Comparison of ENCODE assay signal across 8 mouse cellular contexts in the genomic region with DNA sequence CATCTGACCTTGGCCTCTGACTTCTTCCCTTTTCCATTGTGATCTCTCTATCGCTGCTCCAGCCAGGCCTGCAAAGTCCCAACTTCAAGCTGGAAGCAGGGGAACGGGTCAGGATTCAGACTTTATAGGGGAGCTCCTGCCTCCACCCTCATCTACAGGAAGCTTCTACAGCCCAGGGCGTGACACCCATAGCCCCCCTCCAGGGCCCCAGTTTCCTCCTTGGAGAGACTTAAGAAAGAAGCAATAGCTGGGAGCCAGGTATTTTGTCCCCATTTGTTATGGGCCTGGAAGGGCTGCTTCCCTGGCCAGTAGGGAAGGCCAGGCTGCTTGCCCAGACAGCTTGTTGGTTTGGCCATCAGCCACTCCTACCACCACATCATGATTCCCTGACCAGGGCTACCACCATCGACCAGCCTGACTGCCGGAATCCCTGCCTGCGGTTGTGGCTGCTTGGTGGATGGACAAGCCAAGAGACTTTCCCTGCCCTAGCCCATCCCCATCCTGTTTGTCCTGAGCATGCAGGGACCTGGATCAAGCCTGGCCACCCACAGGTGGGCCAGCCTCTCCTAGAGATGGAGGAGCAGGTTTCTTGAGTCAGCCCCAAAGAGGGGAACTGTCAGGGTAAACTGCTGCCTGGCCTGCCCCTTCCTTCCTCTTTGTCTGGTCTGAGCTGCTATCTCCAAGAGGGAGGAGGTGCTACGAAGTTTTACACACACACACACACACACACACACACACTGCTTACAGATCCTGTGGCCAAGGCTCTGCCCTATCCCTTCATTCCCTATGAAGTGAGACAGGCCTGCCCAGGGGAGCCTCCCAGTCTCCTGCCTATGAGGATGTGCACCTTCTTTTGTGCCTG. TPM values are rescaled to one million over a fixed set of nuclear protein-coding genes. Genes with fewer than 3 reads are reported as not detected.
DNase-seq lines count a peak whose midpoint lies in the region; ATAC-seq and TF ChIP-seq lines count a peak whose summit lies in the region.

No protein-coding gene starts in this region.

- no peak for TF ChIP-seq CTCF in spleen, adult 2 months (IDR thresholded peaks at IDR 0.05; ENCODE audit: extremely low read depth, insufficient read depth, insufficient read length, insufficient replicate concordance)
- TF ChIP-seq CTCF in cerebellum, adult 2 months (IDR thresholded peaks at IDR 0.05; ENCODE audit: borderline replicate concordance, insufficient read depth, low read depth, low read length): no peak
- TF ChIP-seq CTCF in liver, embryonic 14.5 days (IDR thresholded peaks at IDR 0.05; ENCODE audit: low read depth): no peak

- peak overlapping the region; percentile 12 for H3K27ac ChIP-seq in spleen, adult 2 months (ENCODE audit: insufficient read depth, low read length)
- peak overlapping the region; percentile 79 for H3K27ac ChIP-seq in cerebellum, adult 2 months (ENCODE audit: insufficient read depth, low read length)
- no peak overlapping the region for H3K27ac ChIP-seq in liver, embryonic 14.5 days

- H3K9me3 ChIP-seq in liver, embryonic 14.5 days (ENCODE audit: control insufficient read depth, low read length): no peaks in the 10 kb centered on the region

- H3K4me2 ChIP-seq in liver, embryonic 14.5 days (ENCODE audit: low read depth): peak overlapping the region; percentile 81

- H3K27me3 ChIP-seq in spleen, adult 2 months (ENCODE audit: control insufficient read depth, insufficient read depth, low read length): no peaks in the 10 kb centered on the region
- H3K27me3 ChIP-seq in cerebellum, adult 2 months (ENCODE audit: control insufficient read depth, insufficient read depth, low read length): no peaks in the 10 kb centered on the region
- no peaks in the 10 kb centered on the region for H3K27me3 ChIP-seq in liver, embryonic 14.5 days (ENCODE audit: control insufficient read depth, insufficient read depth, low read length)

- no peak overlapping the region for H3K9ac ChIP-seq in liver, embryonic 14.5 days (replicated peaks)

- TF ChIP-seq EP300 in liver, embryonic 14.5 days (IDR thresholded peaks at IDR 0.05; ENCODE audit: low read depth): no peak

- DNase-seq in spleen, adult 2 months (ENCODE audit: low read depth in 1 of 2, low spot score in 2 of 2): no peak
- DNase-seq in spleen, adult 12 weeks (ENCODE audit: low spot score): no peak
- DNase-seq in cerebellum, adult 2 months: peak; percentile 79 to 85
- DNase-seq in liver, embryonic 14.5 days (ENCODE audit: low read depth in 3 of 3, low spot score in 3 of 3): no peak
- DNase-seq in adipocyte (ENCODE audit: low spot score): no peak
- no peak for DNase-seq in spleen, postnatal 14 days (ENCODE audit: low spot score in 2 of 2)

- no peak for TF ChIP-seq POLR2A in spleen, adult 2 months (IDR thresholded peaks at IDR 0.05; ENCODE audit: low read depth, low read length)
- TF ChIP-seq POLR2A in cerebellum, adult 2 months (IDR thresholded peaks at IDR 0.05; ENCODE audit: borderline replicate concordance, insufficient read depth, low read length): no peak

- peak; percentile 39 for ATAC-seq in granulocyte monocyte progenitor cell, adult 5-6 weeks (replicated peaks; ENCODE audit: poor library complexity, severe bottlenecking)
- ATAC-seq in liver, embryonic 14.5 days (ENCODE audit: insufficient read depth): no peak
- ATAC-seq in neutrophil, adult 5-6 weeks (ENCODE audit: extremely low read depth, insufficient number of reproducible peaks, low FRiP score, poor library complexity, severe bottlenecking): peak; percentile 42

- peaks cover 9% of the 10 kb centered on the region for H3K36me3 ChIP-seq in spleen, adult 2 months (ENCODE audit: control insufficient read depth, insufficient read depth, low read length)
- H3K36me3 ChIP-seq in liver, embryonic 14.5 days (replicated peaks; ENCODE audit: control insufficient read depth, insufficient read depth, low read depth): no peaks in the 10 kb centered on the region

- WGBS in spleen, adult 2 months: 24% methylated on average over 7 of the region's 7 CpGs
- 12% methylated on average over 7 of the region's 7 CpGs for WGBS in cerebellum, adult 2 months
- 26% methylated on average over 7 of the region's 7 CpGs for WGBS in liver, embryonic 14.5 days (ENCODE audit: insufficient replicate concordance)

- H3K4me1 ChIP-seq in spleen, adult 2 months (ENCODE audit: control insufficient read depth, insufficient read depth, insufficient read length): peaks cover 32% of the 10 kb centered on the region; the same call in 1 of the 2 replicates
- H3K4me1 ChIP-seq in cerebellum, adult 2 months (ENCODE audit: control insufficient read depth, insufficient read depth, low read length): peaks cover 37% of the 10 kb centered on the region
- peaks cover 0 to 22% of the 10 kb centered on the region in 2 experiments; a peak in 3 of 4 replicates for H3K4me1 ChIP-seq in liver, embryonic 14.5 days (replicated peaks; ENCODE audit: control insufficient read depth in 2 of 2, insufficient read depth in 2 of 2, low read length in 1 of 2)

- H3K4me3 ChIP-seq in spleen, adult 2 months (ENCODE audit: extremely low read depth, insufficient read depth, insufficient read length): peak overlapping the region; percentile 79
- peak overlapping the region; percentile 71 for H3K4me3 ChIP-seq in cerebellum, adult 2 months (replicated peaks; ENCODE audit: insufficient read depth, low read depth, low read length)
- peak overlapping the region; percentile 26 to 50; a peak in 3 of 4 replicates for H3K4me3 ChIP-seq in liver, embryonic 14.5 days (ENCODE audit: insufficient read depth in 1 of 2, low read depth in 2 of 2, low read length in 2 of 2)

RNA-seq across cellular contexts. Expression of gene Twf2, which starts 1.3 kb away (rescaled TPM):
- polyA plus RNA-seq in spleen, adult 2 months (2012; rRNA removed): 90.9 and 93.3 TPM in 2 replicates
- 54.7 and 59.1 TPM in 2 replicates for polyA plus RNA-seq in cerebellum, adult 2 months (2012; rRNA removed)
- 79.7 and 84.8 TPM in 2 replicates for total RNA-seq in granulocyte monocyte progenitor cell, adult 5-6 weeks (2014; fragmentation: Nextera tagmentation)
- total RNA-seq in granulocyte monocyte progenitor cell, adult 5-6 weeks (2017): 81.4 and 87.5 TPM in 2 replicates
- 14.3 and 14.9 TPM in 2 replicates for polyA plus RNA-seq in liver, embryonic 14.5 days (2012; rRNA removed)
- 18.7 and 19.7 TPM in 2 replicates for polyA plus RNA-seq in liver, embryonic 14.5 days (2014; fragmentation: Nextera tagmentation; extraction: Ambion mirVana)
- total RNA-seq in neutrophil, adult 5-6 weeks (2017): 102 and 111 TPM in 2 replicates

RNA-seq across cellular contexts. Expression of gene Ppm1m, which starts 4.7 kb away (rescaled TPM):
- polyA plus RNA-seq in spleen, adult 2 months (2012; rRNA removed): 87.4 and 95.8 TPM in 2 replicates
- polyA plus RNA-seq in cerebellum, adult 2 months (2012; rRNA removed): 36.0 and 38.9 TPM in 2 replicates
- 34.1 and 42.6 TPM in 2 replicates for total RNA-seq in granulocyte monocyte progenitor cell, adult 5-6 weeks (2014; fragmentation: Nextera tagmentation)
- total RNA-seq in granulocyte monocyte progenitor cell, adult 5-6 weeks (2017): 12.5 and 23.4 TPM in 2 replicates
- polyA plus RNA-seq in liver, embryonic 14.5 days (2012; rRNA removed): 7.2 and 10.0 TPM in 2 replicates
- polyA plus RNA-seq in liver, embryonic 14.5 days (2014; fragmentation: Nextera tagmentation; extraction: Ambion mirVana): 5.4 and 5.9 TPM in 2 replicates
- 48.0 and 59.0 TPM in 2 replicates for total RNA-seq in neutrophil, adult 5-6 weeks (2017)

RNA-seq across cellular contexts. Expression of gene Tlr9, which starts 18.2 kb away (rescaled TPM):
- polyA plus RNA-seq in spleen, adult 2 months (2012; rRNA removed): 65.3 and 90.7 TPM in 2 replicates
- 0.31 and 0.57 TPM in 2 replicates for polyA plus RNA-seq in cerebellum, adult 2 months (2012; rRNA removed)
- 1.7 and 2.3 TPM in 2 replicates for total RNA-seq in granulocyte monocyte progenitor cell, adult 5-6 weeks (2014; fragmentation: Nextera tagmentation)
- total RNA-seq in granulocyte monocyte progenitor cell, adult 5-6 weeks (2017): 0.30 and 0.46 TPM in 2 replicates
- polyA plus RNA-seq in liver, embryonic 14.5 days (2012; rRNA removed): 0.29 and 0.45 TPM in 2 replicates
- polyA plus RNA-seq in liver, embryonic 14.5 days (2014; fragmentation: Nextera tagmentation; extraction: Ambion mirVana): 0.06 and 0.08 TPM in 2 replicates
- 14.5 and 14.8 TPM in 2 replicates for total RNA-seq in neutrophil, adult 5-6 weeks (2017)

RNA-seq across cellular contexts. Expression of gene Wdr82, which starts 33.5 kb away (rescaled TPM):
- polyA plus RNA-seq in spleen, adult 2 months (2012; rRNA removed): 41.3 and 53.3 TPM in 2 replicates
- 137 and 140 TPM in 2 replicates for polyA plus RNA-seq in cerebellum, adult 2 months (2012; rRNA removed)
- 59.4 and 68.2 TPM in 2 replicates for total RNA-seq in granulocyte monocyte progenitor cell, adult 5-6 weeks (2014; fragmentation: Nextera tagmentation)
- total RNA-seq in granulocyte monocyte progenitor cell, adult 5-6 weeks (2017): 68.6 and 86.0 TPM in 2 replicates
- 19.9 and 24.5 TPM in 2 replicates for polyA plus RNA-seq in liver, embryonic 14.5 days (2012; rRNA removed)
- polyA plus RNA-seq in liver, embryonic 14.5 days (2014; fragmentation: Nextera tagmentation; extraction: Ambion mirVana): 6.5 and 8.1 TPM in 2 replicates
- total RNA-seq in neutrophil, adult 5-6 weeks (2017): 69.2 and 80.1 TPM in 2 replicates

RNA-seq across cellular contexts. Expression of gene Alas1, which starts 44.2 kb away (rescaled TPM):
- polyA plus RNA-seq in spleen, adult 2 months (2012; rRNA removed): 29.6 and 39.5 TPM in 2 replicates
- 117 and 134 TPM in 2 replicates for polyA plus RNA-seq in cerebellum, adult 2 months (2012; rRNA removed)
- 613 and 665 TPM in 2 replicates for total RNA-seq in granulocyte monocyte progenitor cell, adult 5-6 weeks (2014; fragmentation: Nextera tagmentation)
- total RNA-seq in granulocyte monocyte progenitor cell, adult 5-6 weeks (2017): 822 and 987 TPM in 2 replicates
- 29.2 and 29.8 TPM in 2 replicates for polyA plus RNA-seq in liver, embryonic 14.5 days (2012; rRNA removed)
- 36.9 and 43.6 TPM in 2 replicates for polyA plus RNA-seq in liver, embryonic 14.5 days (2014; fragmentation: Nextera tagmentation; extraction: Ambion mirVana)
- total RNA-seq in neutrophil, adult 5-6 weeks (2017): 78.1 and 87.3 TPM in 2 replicates

Comparison
In these comparisons a context has a peak if more than half of its experiments do, and no peak if none do; other contexts are left out.
1. DNase-seq: peak in cerebellum, adult 2 months (2 of 2); none in spleen, adult 2 months (0 of 2), spleen, adult 12 weeks (single experiment), liver, embryonic 14.5 days (0 of 3), adipocyte (single experiment) and spleen, postnatal 14 days (0 of 2).
2. RNA of gene Tlr9, which starts 18.2 kb away (polyA plus RNA-seq): 65.3 to 90.7 TPM in spleen, adult 2 months; 0.31 to 0.57 TPM in cerebellum, adult 2 months and 0.06 to 0.45 TPM in liver, embryonic 14.5 days; every median in the first group is over 10 times any median in the second.
3. Peak in every context shown above with its lines, with median percentiles within 50 percentile points of each other: H3K4me3 ChIP-seq.